Mouse (Mus musculus) liver, adult 2 months (tissue): ENCODE results near the gene Emp2. TPM values are rescaled to one million over a fixed set of nuclear protein-coding genes. Genes with fewer than 3 reads are reported as not detected.
A peak's percentile ranks its signal among the peaks of the same experiment; 100 is the strongest.

Experiments
- DNase-seq: peaks from one replicate; pipeline ENCODE4 v3.0.0-alpha.2; 2011; ENCODE audit warnings: low read depth, low spot score; ENCODE audit errors: extremely low read depth
- H3K27ac ChIP-seq: fragments of 200-500 bp; replicated peaks from 2 replicates; pipeline ENCODE4 v1.5.1; 2012; ENCODE audit warnings: low read depth, mild to moderate bottlenecking, control low read depth, inconsistent platforms, low read length; ENCODE audit not compliant: insufficient read depth
- H3K27me3 ChIP-seq: fragments of 200-500 bp; 2 replicates; pipeline ENCODE4 v1.6.1; 2012; ENCODE audit warnings: mild to moderate bottlenecking, moderate library complexity, low read length, inconsistent platforms; ENCODE audit not compliant: control insufficient read depth, insufficient read depth
- H3K36me3 ChIP-seq: fragments of 200-500 bp; 2 replicates; pipeline ENCODE4 v1.6.1; 2012; ENCODE audit warnings: low read length, inconsistent platforms; ENCODE audit not compliant: control insufficient read depth, insufficient read depth
- H3K4me1 ChIP-seq: fragments of 200-500 bp; 2 replicates; pipeline ENCODE4 v1.6.1; 2011; ENCODE audit warnings: low read length; ENCODE audit not compliant: control insufficient read depth, insufficient read depth
- H3K4me3 ChIP-seq: fragments of 200-500 bp; 2 replicates; pipeline ENCODE4 v1.5.1; 2011; ENCODE audit warnings: low read depth, mild to moderate bottlenecking, control low read depth, low read length, moderate library complexity; ENCODE audit not compliant: insufficient read depth
- H3K79me2 ChIP-seq: fragments of 200-500 bp; 2 replicates; pipeline ENCODE4 v1.6.1; 2012; ENCODE audit warnings: inconsistent platforms, mild to moderate bottlenecking, low read length, moderate library complexity; ENCODE audit not compliant: control insufficient read depth, insufficient read depth
- H3K9ac ChIP-seq: fragments of 200-500 bp; 2 replicates; pipeline ENCODE4 v1.6.1; 2012; ENCODE audit warnings: low read depth, mild to moderate bottlenecking, control low read depth, inconsistent platforms, low read length
- CTCF ChIP-seq: fragments of 200-500 bp; IDR thresholded peaks from 2 replicates; pipeline ENCODE4 v1.5.1; 2011; ENCODE audit warnings: low read depth, low read length, control low read depth
- POLR2A ChIP-seq: fragments of 200-500 bp; IDR thresholded peaks from 2 replicates; pipeline ENCODE4 v1.6.1; 2011; ENCODE audit warnings: low read length, control low read depth; ENCODE audit not compliant: insufficient read depth; ENCODE audit errors: extremely low read depth
- WGBS: fragments of 180-500 bp; shearing (Covaris S2); methylation state at CpG from one replicate; pipeline ENCODE4 v1.1.7; 2018; 5-methylcytosine and 5-hydroxymethylcytosine counted together
- polyA plus RNA-seq: library from polyadenylated mRNA; depleted of rRNA; stranded (reverse); fragments of >200 nt; gene quantifications from 2 replicates; pipeline ENCODE4 v1.2.3, GENCODE M21; 2012; rRNA removed
- total RNA-seq: library from RNA; depleted of rRNA; stranded (reverse); fragments of >200 nt; gene quantifications from 2 replicates; pipeline ENCODE4 v1.2.3, GENCODE M21; 2014; rRNA removed

Gene Emp2
- total RNA-seq (5.7 and 10.7 TPM in 2 replicates), polyA plus RNA-seq (7.2 and 14.1 TPM in 2 replicates)

DNA sequence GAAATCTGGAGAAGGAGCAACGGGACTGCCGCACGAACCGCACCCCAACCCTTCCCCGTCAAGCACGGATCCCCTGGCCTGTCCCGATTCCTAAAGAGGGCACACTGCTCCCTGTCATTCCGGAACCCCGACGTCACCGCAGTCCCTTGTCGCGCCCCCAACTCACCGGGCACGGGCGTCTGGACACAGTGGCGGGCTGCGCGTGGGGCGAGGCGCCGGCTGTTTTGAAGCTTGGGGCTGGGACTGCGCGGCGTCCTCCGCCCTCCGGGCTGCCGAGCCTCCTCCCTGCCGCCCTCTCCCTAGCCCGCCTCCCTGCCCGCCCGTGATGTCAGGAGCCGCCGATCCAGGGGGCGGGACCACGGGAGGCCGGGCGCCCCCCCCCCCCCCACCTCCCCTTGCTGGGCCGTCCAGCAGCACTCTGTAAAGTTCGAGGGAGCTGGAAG lies at the start of gene Emp2:
Gene Emp2 (minus strand): TSS at position 323 of the 443 bp plus-strand sequence.
- Histone ChIP-seq H3K9ac (peak within 1 kb of the TSS; percentile 84), H3K27ac (no peak within 1 kb of the TSS), H3K79me2 (no peaks in the 10 kb centered on the region), H3K27me3 (no peaks in the 10 kb centered on the region), H3K4me3 (peak within 1 kb of the TSS; percentile 80), H3K36me3 (no peaks in the 10 kb centered on the region), H3K4me1 (peaks cover 3% of the 10 kb centered on the region; the same call in 1 of the 2 replicates)
- DNase-seq: no peak
- WGBS: under 1% methylated on average over 40 of the region's 40 CpGs
- TF ChIP-seq POLR2A: 0 out of 2 replicates have a peak, but pooled peaks have one; percentile 16
- TF ChIP-seq CTCF: no peak

DNA sequence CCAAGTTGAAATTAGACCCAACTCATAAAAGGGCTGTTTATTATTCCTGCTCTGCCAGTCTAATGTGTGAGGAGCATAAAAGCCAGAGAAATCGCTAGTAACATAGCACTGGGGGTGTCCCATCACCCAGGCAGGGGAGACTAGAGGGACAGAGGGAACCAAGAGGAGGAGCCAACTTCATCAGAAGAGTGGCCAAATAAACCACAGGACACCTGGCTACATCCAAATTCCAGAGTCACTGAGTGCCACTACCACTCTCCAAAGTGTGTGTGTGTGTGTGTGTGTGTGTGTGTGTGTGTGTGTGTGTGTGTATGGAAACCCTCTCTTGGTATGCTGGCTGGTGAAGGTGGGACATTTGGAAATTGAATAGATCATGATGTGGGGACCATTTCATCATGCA lies 49.3 kb upstream of the Emp2 start:
- H3K27me3 ChIP-seq: no peaks in the 10 kb centered on the region
- TF ChIP-seq POLR2A (no peak), CTCF (no peak)
- no peak overlapping the region for H3K9ac ChIP-seq
- H3K79me2 ChIP-seq: no peaks in the 10 kb centered on the region
- no peak overlapping the region for H3K4me3 ChIP-seq
- no peaks in the 10 kb centered on the region for H3K4me1 ChIP-seq
- H3K27ac ChIP-seq: no peak overlapping the region
- WGBS: 48% methylated on average over 1 of the region's 1 CpGs
- no peak for DNase-seq
- no peaks in the 10 kb centered on the region for H3K36me3 ChIP-seq

DNA sequence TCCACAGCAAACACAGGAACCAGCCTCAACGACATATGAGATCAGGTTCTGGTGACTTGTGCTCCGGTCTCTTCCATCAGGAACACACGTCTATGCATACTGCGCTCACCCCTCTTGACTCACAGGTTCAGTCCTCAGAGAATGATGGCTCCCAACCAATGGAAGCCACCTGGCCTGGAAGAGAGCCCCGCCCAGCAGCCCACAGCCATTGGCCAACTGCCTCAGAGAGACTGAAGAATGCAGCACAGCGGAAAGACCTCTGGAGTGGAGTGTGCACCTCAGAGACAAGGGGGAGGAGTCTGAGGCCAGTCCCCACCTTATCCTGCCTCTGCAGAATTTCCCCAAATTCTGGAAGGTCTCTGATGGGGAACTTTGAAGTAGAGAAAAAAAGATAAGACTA lies 45.5 kb upstream of the Emp2 start:
- H3K27me3 ChIP-seq: no peaks in the 10 kb centered on the region
- no peak overlapping the region for H3K4me3 ChIP-seq
- TF ChIP-seq POLR2A (no peak), CTCF (no peak)
- H3K79me2 ChIP-seq: no peaks in the 10 kb centered on the region
- no peaks in the 10 kb centered on the region for H3K36me3 ChIP-seq
- no peak overlapping the region for H3K27ac ChIP-seq
- no peak overlapping the region for H3K9ac ChIP-seq
- DNase-seq: no peak
- WGBS: 92% methylated on average over 6 of the region's 6 CpGs
- H3K4me1 ChIP-seq: no peaks in the 10 kb centered on the region

DNA sequence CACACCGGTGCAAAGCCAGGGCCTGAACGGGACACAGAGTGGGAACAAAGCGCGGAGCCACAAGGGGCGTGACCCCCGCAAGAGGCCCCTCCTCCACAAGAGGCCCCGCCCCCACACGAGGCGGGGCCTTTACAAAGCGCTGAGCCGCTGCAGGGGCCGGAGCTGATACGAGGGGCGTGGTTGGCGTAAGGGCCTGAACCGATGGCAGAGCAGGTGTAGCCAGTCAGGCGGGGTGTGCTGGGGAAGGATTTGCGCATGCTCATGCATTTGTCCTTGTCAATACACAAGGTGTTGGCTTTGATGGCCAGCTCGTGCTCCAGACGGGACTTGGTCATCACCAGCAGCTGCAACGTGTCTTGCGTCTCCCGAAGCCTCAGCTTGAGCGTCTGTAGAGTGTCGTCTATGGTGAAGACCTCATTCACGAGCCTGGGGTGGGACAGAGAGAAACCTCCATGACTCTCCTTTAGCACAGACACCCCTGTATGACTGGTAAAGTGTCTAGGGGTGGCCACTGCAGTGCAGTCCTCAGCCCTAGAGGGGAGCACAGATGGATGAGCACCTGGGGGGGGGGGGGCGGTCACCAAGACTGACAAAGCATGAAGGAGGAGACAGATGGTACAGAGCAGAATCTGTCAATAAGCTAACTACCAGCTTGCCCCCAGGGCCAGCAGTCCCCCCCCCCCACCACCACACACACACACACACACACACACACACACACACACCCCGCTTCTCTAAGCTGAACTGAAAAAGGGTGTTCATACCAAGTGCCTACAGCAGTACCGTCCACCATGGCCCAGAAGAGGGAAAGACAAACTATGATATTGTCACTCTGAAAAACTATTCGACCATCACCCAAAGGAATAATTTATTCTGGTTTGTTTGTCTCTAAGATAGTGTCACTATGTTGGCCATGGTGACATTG lies 44.5 kb upstream of the Emp2 start:
- Histone ChIP-seq H3K27me3 (no peaks in the 10 kb centered on the region), H3K9ac (no peak overlapping the region), H3K4me3 (no peak overlapping the region), H3K4me1 (no peaks in the 10 kb centered on the region), H3K79me2 (no peaks in the 10 kb centered on the region), H3K36me3 (no peaks in the 10 kb centered on the region), H3K27ac (no peak overlapping the region)
- TF ChIP-seq POLR2A: no peak
- no peak for TF ChIP-seq CTCF
- WGBS: 21% methylated on average over 30 of the region's 30 CpGs
- DNase-seq: peak; percentile 81

DNA sequence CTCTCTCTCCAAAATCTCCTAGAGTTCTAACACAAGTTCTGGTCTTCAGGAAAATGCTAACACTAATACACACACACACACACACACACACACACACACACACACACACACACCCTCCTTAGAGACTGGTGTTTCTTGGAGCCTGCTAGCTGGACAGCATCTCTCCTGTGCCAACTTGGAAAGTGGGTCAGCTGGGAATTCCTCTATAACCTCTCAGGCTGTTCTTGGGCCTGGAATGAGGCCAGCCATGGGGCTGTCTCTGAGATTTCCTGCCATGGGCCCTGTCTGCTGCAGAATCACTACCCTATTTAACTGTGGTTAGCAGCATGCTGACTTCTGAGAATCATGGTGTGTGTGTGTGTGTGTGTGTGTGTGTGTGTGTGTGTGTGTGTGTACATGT lies 41.2 kb upstream of the Emp2 start:
- Histone ChIP-seq H3K4me3 (no peak overlapping the region), H3K4me1 (0 out of 2 replicates have a peak, but pooled peaks cover 1% of the 10 kb centered on the region), H3K9ac (no peak overlapping the region), H3K79me2 (no peaks in the 10 kb centered on the region), H3K27ac (no peak overlapping the region), H3K27me3 (no peaks in the 10 kb centered on the region), H3K36me3 (no peaks in the 10 kb centered on the region)
- TF ChIP-seq POLR2A: no peak
- no peak for TF ChIP-seq CTCF
- no peak for DNase-seq
